In the genomic region with DNA sequence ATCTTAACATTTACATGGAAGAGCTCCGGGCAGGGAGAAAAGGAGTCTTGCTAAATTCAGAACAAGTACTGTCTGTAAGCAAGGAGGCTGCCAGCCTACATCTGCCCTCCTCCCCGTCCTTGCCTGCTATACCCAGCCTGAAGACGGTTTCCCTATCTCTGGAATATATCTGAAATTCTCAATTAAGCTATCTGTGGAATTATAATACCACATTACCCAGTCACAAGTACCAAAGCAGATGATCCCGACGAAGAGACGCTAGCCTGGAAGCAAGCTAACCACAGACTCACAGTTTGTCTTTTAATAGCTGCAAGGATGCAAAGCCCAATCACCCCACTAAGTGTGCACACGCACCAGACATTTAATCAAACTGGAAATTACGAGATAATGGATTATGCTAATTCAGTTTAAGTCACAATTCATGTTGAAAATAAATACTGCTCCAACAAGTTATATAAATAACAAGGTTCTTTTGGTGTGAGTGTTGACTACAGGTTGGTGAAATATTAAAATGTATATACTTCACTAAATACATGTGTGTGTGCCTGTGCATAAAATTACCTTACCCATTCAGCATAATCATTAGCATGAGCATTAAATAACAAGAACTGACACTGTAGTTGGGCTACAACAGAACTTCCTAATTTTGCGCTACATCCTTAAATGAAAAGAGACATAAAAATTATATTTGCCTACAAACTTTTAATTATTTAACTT, we compare ENCODE assay signal across 12 mouse cellular contexts.
DNase-seq lines count a peak whose midpoint lies in the region; ATAC-seq lines count a peak whose summit lies in the region.
"Had no signal": no experiment of that assay in that cellular context is flagged by ENCODE, and none has a peak within 500 bp of the region (broad histone marks: within the 10 kb centered on the region; RNA-seq: fewer than 3 reads in every experiment).

No protein-coding gene starts in this region.

- WGBS in forebrain, embryonic 12.5 days: 64% methylated on average over 9 of the region's 9 CpGs
- WGBS in hindbrain, embryonic 16.5 days: 51% methylated on average over 9 of the region's 9 CpGs
- WGBS in neural tube, embryonic 15.5 days: 52% methylated on average over 9 of the region's 9 CpGs

- no peak overlapping the region for H3K4me3 ChIP-seq in forebrain, embryonic 12.5 days (replicated peaks)
- H3K4me3 ChIP-seq in hindbrain, embryonic 16.5 days (ENCODE audit: low read length): no peak overlapping the region
- H3K4me3 ChIP-seq in neural tube, embryonic 15.5 days (replicated peaks): no peak overlapping the region
- H3K4me3 ChIP-seq: embryonic facial prominence, embryonic 13.5 days; heart, embryonic 10.5 days had no signal

- no peak overlapping the region for H3K4me2 ChIP-seq in forebrain, embryonic 12.5 days
- H3K4me2 ChIP-seq in hindbrain, embryonic 16.5 days (ENCODE audit: low read length): peak overlapping the region; percentile 31
- H3K4me2 ChIP-seq in neural tube, embryonic 15.5 days: peak overlapping the region; percentile 25; the same call in 1 of the 2 replicates
- H3K4me2 ChIP-seq: embryonic facial prominence, embryonic 13.5 days had no signal

- peak; percentile 96 for ATAC-seq in frontal cortex, adult (ENCODE audit: low TSS enrichment)
- ATAC-seq in forebrain, embryonic 12.5 days (ENCODE audit: low FRiP score): peak; percentile 74
- peak; percentile 67; the same call in 1 of the 2 replicates for ATAC-seq in hindbrain, embryonic 16.5 days
- ATAC-seq in neural tube, embryonic 15.5 days (ENCODE audit: low FRiP score): 0 out of 2 replicates have a peak, but pooled peaks have one; percentile 55

- no peak overlapping the region for H3K9ac ChIP-seq in forebrain, embryonic 12.5 days
- H3K9ac ChIP-seq in hindbrain, embryonic 16.5 days (ENCODE audit: low read depth, low read length): no peak overlapping the region
- H3K9ac ChIP-seq in neural tube, embryonic 15.5 days (replicated peaks): no peak overlapping the region
- H3K9ac ChIP-seq: embryonic facial prominence, embryonic 13.5 days had no signal

- H3K27ac ChIP-seq in forebrain, embryonic 12.5 days: no peak overlapping the region
- H3K27ac ChIP-seq in hindbrain, embryonic 16.5 days (ENCODE audit: low read depth, low read length): no peak overlapping the region
- H3K27ac ChIP-seq in neural tube, embryonic 15.5 days (replicated peaks): no peak overlapping the region
- H3K27ac ChIP-seq: embryonic facial prominence, embryonic 13.5 days; heart, embryonic 10.5 days had no signal

- H3K4me1 ChIP-seq in forebrain, embryonic 12.5 days: peaks cover 13% of the 10 kb centered on the region
- H3K4me1 ChIP-seq in hindbrain, embryonic 16.5 days (ENCODE audit: control insufficient read depth, insufficient read depth, low read depth, low read length): no peaks in the 10 kb centered on the region
- H3K4me1 ChIP-seq in neural tube, embryonic 15.5 days: no peaks in the 10 kb centered on the region
- H3K4me1 ChIP-seq: embryonic facial prominence, embryonic 13.5 days; heart, embryonic 10.5 days had no signal

- DNase-seq in frontal cortex, postnatal 10 days (ENCODE audit: low spot score in 2 of 2): no peak
- no peak for DNase-seq in natural killer cell, adult 2 months (ENCODE audit: low spot score in 2 of 2)
- no peak for DNase-seq in heart, adult 11 months
- DNase-seq in spleen, postnatal 4 days (ENCODE audit: low spot score in 2 of 2): no peak
- DNase-seq: kidney, adult 9 months; lung, postnatal 14 days had no signal

- no peaks in the 10 kb centered on the region for H3K9me3 ChIP-seq in forebrain, embryonic 12.5 days
- no peaks in the 10 kb centered on the region for H3K9me3 ChIP-seq in hindbrain, embryonic 16.5 days (ENCODE audit: control insufficient read depth, low read length)
- no peaks in the 10 kb centered on the region for H3K9me3 ChIP-seq in neural tube, embryonic 15.5 days (replicated peaks)
- H3K9me3 ChIP-seq: embryonic facial prominence, embryonic 13.5 days; heart, embryonic 10.5 days had no signal

- H3K36me3 ChIP-seq in forebrain, embryonic 12.5 days (replicated peaks): no peaks in the 10 kb centered on the region
- H3K36me3 ChIP-seq in hindbrain, embryonic 16.5 days (ENCODE audit: control insufficient read depth, insufficient read depth, low read length): no peaks in the 10 kb centered on the region
- H3K36me3 ChIP-seq in neural tube, embryonic 15.5 days: no peaks in the 10 kb centered on the region
- H3K36me3 ChIP-seq: embryonic facial prominence, embryonic 13.5 days; heart, embryonic 10.5 days had no signal

- H3K27me3 ChIP-seq in forebrain, embryonic 12.5 days: no peaks in the 10 kb centered on the region
- no peaks in the 10 kb centered on the region for H3K27me3 ChIP-seq in hindbrain, embryonic 16.5 days (replicated peaks; ENCODE audit: control insufficient read depth, insufficient read depth, low read length)
- no peaks in the 10 kb centered on the region for H3K27me3 ChIP-seq in neural tube, embryonic 15.5 days (replicated peaks)
- H3K27me3 ChIP-seq: embryonic facial prominence, embryonic 13.5 days had no signal
